Mouse (Mus musculus) granulocyte monocyte progenitor cell, adult 5-6 weeks (primary cell): ENCODE results near the gene Gm49450. TPM values are rescaled to one million over a fixed set of nuclear protein-coding genes. Genes with fewer than 3 reads are reported as not detected.
"Not testable (repeated sequence)": the region's sequence is repeated elsewhere in the genome, so short reads cannot be mapped to it uniquely, and the experiment has no call there.

Experiments
- ATAC-seq: replicated peaks from 2 replicates; pipeline ENCODE4 v1.8.0; 2016; ENCODE audit warnings: mild to moderate bottlenecking, moderate TSS enrichment, inconsistent platforms; ENCODE audit not compliant: poor library complexity, severe bottlenecking
- total RNA-seq, 2 experiments: library from RNA; stranded (forward) in 1 of 2; stranded (reverse) in 1 of 2; fragments of 200-712, 200-1000 nt in 1 of 2; fragments of >200 nt in 1 of 2; fragmentation: Nextera tagmentation in 1 of 2; gene quantifications; 2 replicates each; pipeline ENCODE4 v1.2.3; 2014 to 2017

Gene Gm49450
- total RNA-seq, 2 experiments from 2014 or later: not detected

GRCm38 (mm10) chr15:98985982-98986715 lies 32.8 kb upstream of the Gm49450 start:
- ATAC-seq: no peak

DNA sequence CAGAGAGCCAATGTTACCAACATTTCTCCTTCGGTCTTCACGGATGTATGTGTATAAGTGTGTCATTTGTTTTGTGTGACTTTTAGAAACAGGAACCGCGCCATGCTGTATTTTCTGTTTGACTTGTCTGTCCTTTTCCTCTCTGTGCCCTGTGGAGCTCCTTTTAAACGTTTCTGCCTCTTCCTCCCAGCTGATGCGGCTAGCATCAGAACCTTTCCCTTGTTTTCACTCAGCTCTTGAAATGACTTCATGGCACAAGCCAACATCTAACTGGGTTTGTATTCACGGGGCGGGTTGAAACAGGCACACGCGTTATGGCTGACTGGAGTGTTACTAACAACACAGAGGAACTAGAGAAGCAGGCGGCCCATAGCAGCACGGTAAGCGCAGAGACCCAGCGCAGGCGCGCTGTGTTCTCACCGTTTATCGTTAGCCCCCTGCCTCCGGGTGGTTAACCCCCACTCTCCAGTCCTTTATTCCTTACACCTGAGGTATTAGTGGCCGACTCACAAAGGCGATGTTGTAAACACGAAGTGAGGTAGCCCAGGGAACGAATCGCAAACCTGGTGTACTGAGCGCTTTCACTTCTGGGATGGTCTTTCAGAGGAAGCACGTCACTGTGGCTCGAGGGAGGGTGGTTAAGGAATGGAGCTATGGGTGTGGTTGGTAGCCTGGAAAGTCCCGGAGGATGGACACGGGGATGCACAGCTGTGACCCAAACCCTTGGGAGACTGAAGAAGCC lies 32.1 kb upstream of the Gm49450 start:
- peak; percentile 97 for ATAC-seq

DNA sequence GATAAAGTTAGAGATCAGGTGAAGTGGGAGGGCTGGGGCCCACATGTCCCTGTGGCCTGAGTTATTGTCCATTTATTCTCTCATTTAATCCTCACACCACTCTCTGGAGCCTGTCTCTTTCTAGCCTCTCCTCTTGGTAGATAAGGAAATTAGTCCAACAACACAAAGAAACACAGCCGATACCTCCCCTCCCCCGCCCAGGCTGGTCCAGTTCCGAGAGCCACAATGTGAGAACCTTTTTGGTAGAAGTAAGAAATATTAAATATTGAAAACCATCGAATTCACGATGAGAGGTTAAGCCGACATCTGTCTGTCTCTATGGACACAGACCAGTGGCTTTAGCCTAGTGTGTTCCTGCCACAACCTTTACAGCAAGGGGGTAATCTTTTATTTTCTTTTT lies 31.3 kb upstream of the Gm49450 start:
- no peak for ATAC-seq

- no peak for ATAC-seq
These were observed 30.2 kb upstream of the Gm49450 start for GRCm38 (mm10) chr15:98983431-98984081.

- ATAC-seq: no peak
These were observed 28.7 kb upstream of the Gm49450 start for GRCm38 (mm10) chr15:98982100-98982499.

- ATAC-seq: no peak
These were observed 26.8 kb upstream of the Gm49450 start for GRCm38 (mm10) chr15:98980012-98980614.

- no peak for ATAC-seq
These were observed 25.2 kb upstream of the Gm49450 start for GRCm38 (mm10) chr15:98978409-98979172.

- ATAC-seq: no peak
These were observed 24.5 kb upstream of the Gm49450 start for GRCm38 (mm10) chr15:98977759-98978408.

DNA sequence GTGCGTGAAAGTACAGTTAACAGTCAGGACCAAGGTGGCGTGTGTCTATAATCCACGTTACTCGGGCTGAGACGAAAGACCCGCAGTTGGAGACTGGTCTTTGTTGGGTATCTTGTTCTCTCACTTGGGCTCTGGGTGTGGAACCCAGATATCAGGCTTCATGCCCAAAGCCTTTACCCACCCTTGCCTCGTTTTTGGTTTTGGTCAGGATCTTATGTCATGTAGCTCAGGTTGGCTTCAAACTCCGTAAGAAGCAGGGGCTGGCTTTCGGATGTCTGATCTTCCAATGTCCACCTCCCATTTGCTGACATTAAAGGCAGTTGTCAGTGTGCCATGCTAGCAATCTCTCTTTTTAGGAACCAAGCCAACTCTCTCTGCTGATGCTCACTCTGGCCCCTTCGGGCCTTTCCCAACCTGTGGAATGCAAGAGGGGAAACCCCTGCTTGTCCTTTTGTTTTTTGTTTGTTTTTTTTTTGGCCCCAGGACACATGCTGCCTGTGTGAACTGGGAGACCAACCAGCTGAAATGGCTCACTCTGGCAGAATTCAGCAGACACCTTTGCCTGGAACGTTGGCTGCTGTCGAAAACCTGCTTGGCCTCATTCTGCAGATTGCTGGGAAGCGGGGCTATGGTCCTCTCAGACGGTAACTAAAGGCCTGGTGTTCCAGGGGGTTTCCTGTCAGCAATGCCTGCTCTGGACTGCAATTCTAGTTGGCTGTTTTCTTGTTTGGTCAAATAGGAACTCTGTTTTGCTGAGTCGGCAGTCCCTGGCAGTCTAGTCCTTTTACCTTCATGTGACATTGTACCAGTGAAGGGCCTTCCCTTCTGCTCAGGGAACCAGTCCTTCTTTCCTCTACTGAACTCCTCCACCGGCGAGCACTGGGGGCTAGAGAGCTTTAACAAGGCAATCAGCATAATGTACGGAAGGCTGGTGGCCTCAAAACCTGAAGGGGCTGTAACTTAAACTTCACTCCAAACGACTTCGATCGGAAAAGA lies 23.7 kb upstream of the Gm49450 start:
- ATAC-seq: no peak

GRCm38 (mm10) chr15:98973015-98973614 lies 19.8 kb upstream of the Gm49450 start:
- ATAC-seq: peak; percentile 20; the same call in 1 of the 2 replicates

DNA sequence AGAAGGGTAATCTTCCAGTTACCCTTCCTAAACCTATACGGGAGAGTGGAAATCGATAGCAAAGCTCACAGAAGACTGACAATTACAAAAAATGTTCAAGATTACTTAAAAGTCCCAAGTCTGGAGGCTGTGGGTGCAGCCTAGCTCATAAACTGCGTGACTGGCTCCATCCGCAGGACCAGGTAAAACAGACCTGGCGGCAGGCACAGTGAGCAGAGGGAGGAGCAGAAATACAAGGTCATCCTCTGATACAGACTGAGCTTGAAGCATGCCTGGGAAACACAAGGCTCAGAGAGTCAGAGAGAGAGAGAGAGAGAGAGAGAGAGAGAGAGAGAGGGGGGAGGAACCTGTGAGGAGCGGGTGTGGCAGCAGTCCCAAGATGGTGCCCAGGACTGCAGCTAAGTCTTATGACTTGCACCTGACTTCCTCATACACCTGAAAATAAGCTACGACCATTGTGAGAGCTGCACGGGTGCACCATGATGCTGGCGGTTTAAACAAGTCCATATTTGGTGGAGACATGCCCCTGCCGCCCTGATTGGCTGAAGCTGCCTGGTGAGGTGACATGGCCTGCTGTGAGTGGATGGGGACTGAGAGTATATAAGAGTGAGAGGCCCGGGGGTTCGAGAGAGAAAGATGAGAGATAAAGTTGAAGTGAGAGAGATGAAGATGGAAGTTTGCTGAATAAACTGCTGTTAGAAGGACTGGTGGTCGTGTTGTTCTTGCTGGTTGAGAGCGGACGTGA lies 18.4 kb upstream of the Gm49450 start:
- ATAC-seq: not testable (repeated sequence)

DNA sequence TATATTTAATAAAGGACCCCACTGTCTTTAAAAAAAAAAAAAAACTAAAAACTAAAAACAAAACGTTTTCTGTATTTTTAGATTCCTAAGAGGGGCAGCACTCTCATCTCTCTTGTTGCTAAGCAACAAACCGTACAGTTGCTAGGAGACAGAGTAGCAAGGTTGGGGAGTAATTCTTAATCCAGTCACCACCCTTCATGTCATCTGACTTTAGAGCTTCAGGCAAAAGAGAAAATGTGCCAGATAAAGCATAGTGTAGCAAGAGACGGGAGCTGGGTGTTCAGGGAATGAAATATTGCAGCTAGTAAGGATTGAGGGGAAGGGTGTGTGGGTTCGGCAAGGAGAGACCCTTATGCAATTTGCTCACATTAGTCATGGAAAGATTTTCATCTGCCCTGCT lies 17.8 kb upstream of the Gm49450 start:
- ATAC-seq: no peak

GRCm38 (mm10) chr15:98969372-98970101 lies 16.2 kb upstream of the Gm49450 start:
- ATAC-seq: 0 out of 2 replicates have a peak, but pooled peaks have one; percentile 20

DNA sequence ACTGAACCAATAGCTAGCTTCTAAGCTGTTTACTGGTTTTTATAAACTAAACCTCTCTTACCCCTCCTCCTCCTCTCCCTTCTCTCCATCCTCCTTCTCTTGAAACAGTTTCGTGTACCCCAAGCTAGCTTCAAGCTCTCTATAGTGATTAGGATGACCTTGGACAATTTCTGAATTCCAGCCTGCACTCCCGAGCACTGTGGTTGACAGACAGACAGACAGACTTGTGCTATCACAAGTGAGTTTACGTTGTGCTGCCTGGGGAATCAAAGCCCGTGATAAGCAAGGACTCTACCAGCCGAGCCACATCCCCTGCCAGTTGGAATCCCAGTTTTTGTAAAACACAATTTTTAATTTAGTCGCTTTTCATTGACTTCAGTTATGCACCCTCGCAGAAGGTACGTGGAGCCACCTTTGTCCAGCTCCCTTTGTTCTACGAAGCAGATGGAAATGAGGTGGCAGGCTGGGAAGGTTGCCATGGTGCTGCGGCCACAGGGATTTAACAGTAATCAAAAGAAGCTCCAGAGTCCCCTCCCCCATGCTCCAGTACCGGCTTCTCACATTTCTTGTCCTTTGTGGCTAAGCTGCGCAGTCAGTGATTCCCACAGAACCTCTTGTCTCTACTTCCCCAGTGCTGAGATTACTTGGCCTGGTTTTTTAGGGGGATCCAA lies 15.5 kb upstream of the Gm49450 start:
- ATAC-seq: no peak

DNA sequence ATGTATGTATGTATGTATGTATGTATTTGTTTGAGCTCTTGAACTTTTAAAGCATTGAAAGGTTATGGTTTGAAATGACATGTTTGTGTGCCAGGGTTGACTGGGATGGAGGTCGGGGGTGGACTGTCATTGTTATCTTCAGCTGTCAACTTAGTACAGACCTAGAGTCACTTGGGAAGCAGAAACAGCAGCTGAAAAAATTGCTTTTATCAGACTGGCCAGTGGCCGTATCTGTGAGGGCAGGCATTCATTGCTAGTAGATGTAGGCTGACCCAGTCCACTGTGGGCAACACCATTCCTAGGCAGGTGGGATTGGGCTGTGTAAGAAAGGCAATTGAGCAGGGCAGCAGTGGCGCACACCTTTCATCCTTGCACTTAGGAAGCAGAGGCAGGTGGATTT lies 6.2 kb upstream of the Gm49450 start:
- ATAC-seq: no peak

DNA sequence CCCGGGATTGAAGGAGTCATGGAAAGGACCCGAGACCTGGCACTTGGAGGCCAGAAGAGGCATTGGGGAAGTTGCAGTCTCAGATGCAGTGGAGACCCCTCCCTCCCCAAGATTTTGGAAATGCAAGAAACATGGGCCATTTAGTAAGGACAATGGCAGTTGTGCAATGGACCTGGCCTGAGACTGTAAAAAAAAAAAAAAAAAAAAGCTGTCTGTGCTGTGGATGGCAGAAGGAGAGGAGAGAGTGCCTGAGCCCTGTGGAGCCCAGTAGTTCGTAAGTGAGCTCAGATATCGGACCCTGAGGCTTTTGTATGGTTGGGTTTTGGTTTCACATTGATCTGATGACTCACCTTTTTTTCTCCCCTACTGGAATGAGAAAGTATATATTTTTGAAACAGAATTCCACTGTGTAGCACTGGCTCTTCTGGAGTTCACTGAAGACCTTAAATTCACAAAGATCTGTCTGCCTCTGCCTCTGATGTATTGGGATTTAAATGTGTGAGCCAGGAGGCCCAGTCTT lies 5.6 kb upstream of the Gm49450 start:
- ATAC-seq: peak; percentile 54
